Comparison of ENCODE assay signal across 8 mouse cellular contexts in genomic region chr6:90988648-90989317, GRCm38 (mm10). TPM values are rescaled to one million over a fixed set of nuclear protein-coding genes. Genes with fewer than 3 reads are reported as not detected.
DNase-seq lines count a peak whose midpoint lies in the region; ATAC-seq and TF ChIP-seq lines count a peak whose summit lies in the region.

Gene Iqsec1, minus strand, starts transcription at chr6:90988685.

- H3K9ac ChIP-seq in forebrain, embryonic 13.5 days = peak within 1 kb of the TSS; percentile 77
- H3K9ac ChIP-seq in heart, postnatal 0 days (replicated peaks; ENCODE audit: low read depth, low read length) = peak within 1 kb of the TSS; percentile 61
- H3K9ac ChIP-seq in liver, embryonic 14.5 days (replicated peaks) = peak within 1 kb of the TSS; percentile 51
- H3K9ac ChIP-seq in stomach, embryonic 15.5 days = peak within 1 kb of the TSS; percentile 68

- ATAC-seq in cerebellum, adult (ENCODE audit: insufficient number of reproducible peaks, low FRiP score, low TSS enrichment) = peak; percentile 64
- peak; percentile 95 for ATAC-seq in forebrain, embryonic 13.5 days
- ATAC-seq in heart, postnatal 0 days (ENCODE audit: insufficient read depth, low read depth) = peak; percentile 85
- peak; percentile 96 for ATAC-seq in liver, embryonic 14.5 days (ENCODE audit: insufficient read depth)
- ATAC-seq in stomach, embryonic 15.5 days (ENCODE audit: insufficient read depth, low FRiP score, low read depth) = peak; percentile 93

- no peak for TF ChIP-seq CTCF in E14TG2a.4 (conservative IDR thresholded peaks at IDR 0.05; ENCODE audit: low read length)
- TF ChIP-seq CTCF in heart, postnatal 0 days (IDR thresholded peaks at IDR 0.05; ENCODE audit: low read depth) = peak; percentile 42
- TF ChIP-seq CTCF in liver, embryonic 14.5 days (IDR thresholded peaks at IDR 0.05; ENCODE audit: low read depth) = peak; percentile 71

- under 1% methylated on average over 34 of the region's 39 CpGs for WGBS in forebrain, embryonic 13.5 days
- 4% methylated on average over 27 of the region's 39 CpGs for WGBS in heart, postnatal 0 days
- WGBS in liver, embryonic 14.5 days (ENCODE audit: insufficient replicate concordance) = 1% methylated on average over 35 of the region's 39 CpGs
- WGBS in stomach, embryonic 15.5 days = under 1% methylated on average over 37 of the region's 39 CpGs

- H3K4me2 ChIP-seq in forebrain, embryonic 13.5 days = peak within 1 kb of the TSS; percentile 100
- peak within 1 kb of the TSS; percentile 93 for H3K4me2 ChIP-seq in heart, postnatal 0 days (ENCODE audit: low read depth, low read length)
- peak within 1 kb of the TSS; percentile 97 for H3K4me2 ChIP-seq in liver, embryonic 14.5 days (ENCODE audit: low read depth)
- peak within 1 kb of the TSS; percentile 99 for H3K4me2 ChIP-seq in stomach, embryonic 15.5 days

- H3K4me3 ChIP-seq in E14TG2a.4 (replicated peaks; ENCODE audit: low read length) = peak within 1 kb of the TSS; percentile 88
- H3K4me3 ChIP-seq in forebrain, embryonic 13.5 days = peak within 1 kb of the TSS; percentile 73
- peak within 1 kb of the TSS; percentile 69 for H3K4me3 ChIP-seq in heart, postnatal 0 days (ENCODE audit: low read depth, low read length)
- H3K4me3 ChIP-seq in liver, embryonic 14.5 days (ENCODE audit: insufficient read depth in 1 of 2, low read depth in 2 of 2, low read length in 2 of 2) = peak within 1 kb of the TSS; percentile 69 to 78
- H3K4me3 ChIP-seq in stomach, embryonic 15.5 days (replicated peaks) = peak within 1 kb of the TSS; percentile 77

- peaks cover 39% of the 10 kb centered on the region for H3K27me3 ChIP-seq in E14TG2a.4 (ENCODE audit: insufficient read depth, low read length)
- peaks cover 19% of the 10 kb centered on the region for H3K27me3 ChIP-seq in forebrain, embryonic 13.5 days
- H3K27me3 ChIP-seq in heart, postnatal 0 days (ENCODE audit: control insufficient read depth, insufficient read depth, low read length) = 0 out of 2 replicates have a peak, but pooled peaks cover 6% of the 10 kb centered on the region
- H3K27me3 ChIP-seq in liver, embryonic 14.5 days (ENCODE audit: control insufficient read depth, insufficient read depth, low read length) = peaks cover 29% of the 10 kb centered on the region
- no peaks in the 10 kb centered on the region for H3K27me3 ChIP-seq in stomach, embryonic 15.5 days (replicated peaks)

- peak within 1 kb of the TSS; percentile 51; the same call in 1 of the 2 replicates for H3K27ac ChIP-seq in forebrain, embryonic 13.5 days
- H3K27ac ChIP-seq in heart, postnatal 0 days (ENCODE audit: low read depth) = no peak within 1 kb of the TSS
- H3K27ac ChIP-seq in liver, embryonic 14.5 days = peak within 1 kb of the TSS; percentile 38; the same call in 1 of the 2 replicates
- peak within 1 kb of the TSS; percentile 61 for H3K27ac ChIP-seq in stomach, embryonic 15.5 days

- peaks cover 22% of the 10 kb centered on the region for H3K9me3 ChIP-seq in E14TG2a.4 (ENCODE audit: low read length)
- H3K9me3 ChIP-seq in forebrain, embryonic 13.5 days (replicated peaks) = peaks cover 7% of the 10 kb centered on the region
- H3K9me3 ChIP-seq in heart, postnatal 0 days (replicated peaks; ENCODE audit: control insufficient read depth, low read length) = 0 out of 2 replicates have a peak, but pooled peaks cover 3% of the 10 kb centered on the region
- H3K9me3 ChIP-seq in liver, embryonic 14.5 days (ENCODE audit: control insufficient read depth, low read length) = no peaks in the 10 kb centered on the region
- no peaks in the 10 kb centered on the region for H3K9me3 ChIP-seq in stomach, embryonic 15.5 days

- H3K4me1 ChIP-seq in E14TG2a.4 (replicated peaks; ENCODE audit: low read depth, low read length) = peaks cover 17% of the 10 kb centered on the region
- H3K4me1 ChIP-seq in forebrain, embryonic 13.5 days = peaks cover 16% of the 10 kb centered on the region
- peaks cover 24% of the 10 kb centered on the region for H3K4me1 ChIP-seq in heart, postnatal 0 days (ENCODE audit: control insufficient read depth, insufficient read depth)
- peaks cover 8 to 18% of the 10 kb centered on the region in 2 experiments; a peak in 3 of 4 replicates for H3K4me1 ChIP-seq in liver, embryonic 14.5 days (replicated peaks; ENCODE audit: control insufficient read depth in 2 of 2, insufficient read depth in 2 of 2, low read length in 1 of 2)
- peaks cover 26% of the 10 kb centered on the region; the same call in 1 of the 2 replicates for H3K4me1 ChIP-seq in stomach, embryonic 15.5 days

- H3K36me3 ChIP-seq in E14TG2a.4 (ENCODE audit: insufficient read depth, low read length) = no peaks in the 10 kb centered on the region
- no peaks in the 10 kb centered on the region for H3K36me3 ChIP-seq in forebrain, embryonic 13.5 days (ENCODE audit: poor library complexity, severe bottlenecking)
- no peaks in the 10 kb centered on the region for H3K36me3 ChIP-seq in heart, postnatal 0 days (replicated peaks; ENCODE audit: control insufficient read depth, insufficient read depth, low read length)
- H3K36me3 ChIP-seq in liver, embryonic 14.5 days (replicated peaks; ENCODE audit: control insufficient read depth, insufficient read depth, low read depth) = no peaks in the 10 kb centered on the region
- no peaks in the 10 kb centered on the region for H3K36me3 ChIP-seq in stomach, embryonic 15.5 days

- DNase-seq in heart, postnatal 0 days (ENCODE audit: low spot score) = peak; percentile 91
- DNase-seq in kidney, postnatal 36 days = peak; percentile 91
- peak; percentile 87 to 97 (median 92) for DNase-seq in liver, embryonic 14.5 days (ENCODE audit: low read depth in 3 of 3, low spot score in 3 of 3)
- peak; percentile 93 for DNase-seq in neural tube, embryonic 10.5 days (ENCODE audit: extremely low spot score, low spot score)

- no peak for TF ChIP-seq EP300 in heart, postnatal 0 days (IDR thresholded peaks at IDR 0.05; ENCODE audit: low read depth)
- TF ChIP-seq EP300 in liver, embryonic 14.5 days (IDR thresholded peaks at IDR 0.05; ENCODE audit: low read depth) = no peak

RNA-seq across cellular contexts. Expression of gene Iqsec1, which starts in this region (rescaled TPM):
- 10.0 and 12.4 TPM in 2 replicates for polyA plus RNA-seq in forebrain, embryonic 13.5 days (2015; fragmentation: Nextera tagmentation; extraction: Ambion mirVana)
- 93.7 and 183 TPM in 2 replicates for total RNA-seq in heart, postnatal 0 days (2014; rRNA removed; ENCODE audit: low replicate concordance)
- polyA plus RNA-seq in heart, postnatal 0 days (2015; fragmentation: Nextera tagmentation; extraction: Ambion mirVana) = 12.0 and 13.5 TPM in 2 replicates
- 9.0 and 10.2 TPM in 2 replicates for polyA plus RNA-seq in liver, embryonic 14.5 days (2012; rRNA removed)
- polyA plus RNA-seq in liver, embryonic 14.5 days (2014; fragmentation: Nextera tagmentation; extraction: Ambion mirVana) = 4.0 and 4.1 TPM in 2 replicates
- 8.9 and 10.7 TPM in 2 replicates for polyA plus RNA-seq in stomach, embryonic 15.5 days (2015; fragmentation: Nextera tagmentation; extraction: Ambion mirVana)
